Mouse (Mus musculus) heart, embryonic 15.5 days (tissue): ENCODE data around the gene Rbbp8nl. TPM values are rescaled to one million over a fixed set of nuclear protein-coding genes. Genes with fewer than 3 reads are reported as not detected.
A peak's percentile ranks its signal among the peaks of the same experiment; 100 is the strongest.

Source experiments
- ATAC-seq: fragments of 200-750 bp; cut with Nextera tagmentation; replicated peaks from 2 replicates; pipeline ENCODE4 v1.8.0; 2017; ENCODE audit warnings: low read depth, moderate TSS enrichment; ENCODE audit not compliant: insufficient number of reproducible peaks, insufficient read depth, low FRiP score
- H3K27ac ChIP-seq: fragments of 300-500 bp; sonication (generic); 2 replicates; pipeline ENCODE4 v1.5.1; 2015; ENCODE audit warnings: mild to moderate bottlenecking, inconsistent platforms
- H3K27me3 ChIP-seq: fragments of 300-500 bp; sonication (generic); 2 replicates; pipeline ENCODE4 v1.6.1; 2015; ENCODE audit warnings: inconsistent platforms
- H3K36me3 ChIP-seq: fragments of 300-500 bp; sonication (generic); 2 replicates; pipeline ENCODE4 v1.6.1; 2015; ENCODE audit warnings: mild to moderate bottlenecking, inconsistent platforms
- H3K4me1 ChIP-seq: fragments of 300-500 bp; sonication (generic); replicated peaks from 2 replicates; pipeline ENCODE4 v1.6.1; 2015; ENCODE audit warnings: inconsistent platforms
- H3K4me2 ChIP-seq: fragments of 300-500 bp; sonication (generic); 2 replicates; pipeline ENCODE4 v1.6.1; 2015; ENCODE audit warnings: inconsistent platforms, mild to moderate bottlenecking, moderate library complexity
- H3K4me3 ChIP-seq: fragments of 300-500 bp; sonication (generic); 2 replicates; pipeline ENCODE4 v1.5.1; 2015; ENCODE audit warnings: mild to moderate bottlenecking, inconsistent platforms
- H3K9ac ChIP-seq: fragments of 300-500 bp; sonication (generic); 2 replicates; pipeline ENCODE4 v1.6.1; 2015; ENCODE audit warnings: mild to moderate bottlenecking, inconsistent platforms
- H3K9me3 ChIP-seq: fragments of 300-500 bp; sonication (generic); replicated peaks from 2 replicates; pipeline ENCODE4 v1.6.1; 2016; ENCODE audit warnings: inconsistent platforms
- WGBS: fragments of 180-500 bp; shearing (Covaris S2); methylation state at CpG from one replicate; pipeline ENCODE4 v1.1.7; 2015; ENCODE audit warnings: mixed read lengths; 5-methylcytosine and 5-hydroxymethylcytosine counted together
- polyA plus RNA-seq: library from polyadenylated mRNA; unstranded; fragments of >200 nt; fragmentation: Nextera tagmentation; extraction: Ambion mirVana; gene quantifications from 2 replicates; pipeline ENCODE4 v1.2.1, GENCODE M21; 2015

The Rbbp8nl gene
- polyA plus RNA-seq, result 0.06 and 0.28 TPM in 2 replicates

- Histone ChIP-seq H3K9me3 (no peaks in the 10 kb centered on the region), H3K9ac (no peak within 1 kb of the TSS), H3K27ac (no peak within 1 kb of the TSS; the same call in 1 of the 2 replicates), H3K4me1 (peaks cover 23% of the 10 kb centered on the region), H3K27me3 (no peaks in the 10 kb centered on the region), H3K36me3 (no peaks in the 10 kb centered on the region), H3K4me2 (no peak within 1 kb of the TSS), H3K4me3 (no peak within 1 kb of the TSS)
- no peak for ATAC-seq
- 57% methylated on average over 16 of the region's 16 CpGs for WGBS
These were observed at the start of gene Rbbp8nl for GRCm38 (mm10) chr2:180289440-180290108. TSS of gene Rbbp8nl (minus strand) at chr2:180289879.

- H3K36me3 ChIP-seq, result no peaks in the 10 kb centered on the region
- 1% methylated on average over 33 of the region's 33 CpGs for WGBS
- H3K27me3 ChIP-seq, result peaks cover 12% of the 10 kb centered on the region; the same call in 1 of the 2 replicates
- no peaks in the 10 kb centered on the region for H3K9me3 ChIP-seq
- peak within 1 kb of the TSS; percentile 66 for H3K4me3 ChIP-seq
- peak within 1 kb of the TSS; percentile 75 for H3K27ac ChIP-seq
- H3K9ac ChIP-seq, result peak within 1 kb of the TSS; percentile 75
- H3K4me1 ChIP-seq, result peaks cover 67% of the 10 kb centered on the region
- peak within 1 kb of the TSS; percentile 88 for H3K4me2 ChIP-seq
- ATAC-seq, result peak; percentile 72
These were observed 44.9 kb upstream of the Rbbp8nl start, which contains the start of gene Gata5 for GRCm38 (mm10) chr2:180334551-180334986. TSS of gene Gata5 (minus strand) at chr2:180334699.

DNA sequence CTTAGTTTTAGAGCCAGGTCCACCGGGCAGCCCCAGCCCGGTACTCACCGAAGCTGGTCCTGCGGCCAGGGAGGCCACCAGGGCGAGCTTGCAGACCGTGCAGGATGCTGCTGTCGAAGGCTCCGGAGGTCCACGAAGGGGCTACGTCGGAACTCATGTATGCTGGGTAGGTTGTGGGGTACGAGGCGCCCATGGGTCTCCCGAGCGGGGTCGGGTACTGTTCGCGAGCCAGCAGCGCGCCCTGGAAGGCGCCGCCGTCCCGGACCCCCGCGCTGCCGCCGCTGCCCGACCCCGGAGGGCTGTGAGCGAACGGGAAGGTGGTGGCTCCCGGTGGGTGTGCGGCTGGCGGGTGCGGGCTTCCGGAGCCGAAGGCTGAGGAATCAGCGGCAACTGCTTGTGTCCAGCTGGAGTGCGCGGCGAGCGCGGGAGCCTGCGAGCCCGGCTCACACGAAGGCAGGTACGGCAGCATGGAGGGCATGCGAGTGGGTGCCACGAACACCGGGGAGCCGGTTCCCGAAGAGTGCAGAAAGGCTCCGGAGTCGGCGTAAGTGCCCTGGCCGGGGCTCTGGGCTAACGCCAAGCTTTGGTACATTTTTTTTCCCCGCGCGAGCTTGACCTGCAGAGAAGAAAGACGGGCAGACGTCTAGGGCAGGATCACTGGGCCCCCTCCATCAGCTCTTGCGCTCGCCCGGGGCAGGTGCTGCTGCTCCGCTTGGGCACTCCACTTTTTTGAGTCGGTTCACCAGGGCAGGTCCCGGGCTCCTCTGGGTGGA lies 44.3 kb upstream of the Rbbp8nl start:
- no peaks in the 10 kb centered on the region for H3K9me3 ChIP-seq
- H3K27ac ChIP-seq, result peak overlapping the region; percentile 75
- H3K4me1 ChIP-seq, result peaks cover 62% of the 10 kb centered on the region
- peaks cover 12% of the 10 kb centered on the region; the same call in 1 of the 2 replicates for H3K27me3 ChIP-seq
- peak overlapping the region; percentile 75 for H3K9ac ChIP-seq
- H3K4me3 ChIP-seq, result peak overlapping the region; percentile 66
- 1% methylated on average over 69 of the region's 69 CpGs for WGBS
- peak overlapping the region; percentile 88 for H3K4me2 ChIP-seq
- no peak for ATAC-seq
- H3K36me3 ChIP-seq, result no peaks in the 10 kb centered on the region

DNA sequence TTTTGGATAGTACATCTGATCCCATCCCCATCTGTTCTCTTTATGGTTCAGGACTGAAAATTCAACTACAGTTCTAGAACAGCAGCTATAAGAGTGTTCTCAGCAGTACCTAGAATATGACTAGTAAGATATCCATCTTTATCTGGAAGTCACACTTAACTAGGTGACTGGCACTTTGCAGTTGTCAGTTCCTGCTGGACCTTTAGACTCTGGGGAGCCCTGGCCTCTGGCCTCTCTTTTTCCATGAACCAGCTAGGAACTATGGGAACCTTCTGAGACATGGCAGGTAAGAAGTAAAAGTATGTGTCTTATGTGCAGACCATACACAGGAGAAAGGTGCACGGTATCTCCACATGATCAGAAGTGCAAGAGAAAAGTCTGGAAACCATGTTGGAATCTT lies 39.8 kb upstream of the Rbbp8nl start:
- no peak overlapping the region for H3K4me2 ChIP-seq

DNA sequence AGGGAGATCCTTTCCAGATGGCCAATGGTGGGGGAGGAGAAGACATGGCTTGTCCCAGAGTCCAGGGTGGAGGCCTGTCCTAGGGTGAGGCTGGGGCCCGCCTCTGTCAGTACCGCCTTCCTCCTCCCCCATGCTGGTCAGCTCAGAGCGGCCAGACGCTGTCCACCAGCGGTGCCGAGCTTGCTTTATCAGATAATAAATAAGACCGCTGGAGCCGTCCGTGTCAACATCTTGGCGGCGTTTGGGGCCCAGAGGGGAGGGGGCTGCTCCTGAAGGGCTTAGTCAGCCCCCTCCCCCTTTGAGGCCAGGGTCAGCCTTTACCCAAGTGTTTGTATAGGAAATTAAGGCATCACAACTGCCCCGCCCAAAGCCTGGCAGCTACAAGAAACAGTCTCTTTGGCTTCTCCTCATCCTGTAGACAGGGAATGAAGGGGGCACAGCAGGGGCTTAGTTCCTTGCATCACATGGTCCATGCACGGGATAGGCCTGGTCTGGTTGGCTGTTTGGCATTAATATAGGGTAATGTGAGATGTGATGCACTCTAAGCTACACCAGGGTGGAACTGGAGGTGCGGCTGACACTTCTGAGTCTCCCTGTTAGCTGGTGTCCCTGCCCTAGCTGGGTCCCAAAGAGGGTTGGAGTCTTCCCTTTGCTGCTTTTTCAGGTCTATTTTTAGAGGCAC lies 33.1 kb upstream of the Rbbp8nl start:
- Histone ChIP-seq H3K9ac (no peak overlapping the region), H3K4me3 (no peak overlapping the region)

More for the DNA sequence above, 39.8 kb upstream of the Rbbp8nl start:
- Histone ChIP-seq H3K9ac (no peak overlapping the region), H3K27me3 (peaks cover 5% of the 10 kb centered on the region; the same call in 1 of the 2 replicates), H3K4me3 (no peak overlapping the region), H3K27ac (no peak overlapping the region), H3K36me3 (peaks cover 4% of the 10 kb centered on the region), H3K4me1 (peaks cover 28% of the 10 kb centered on the region), H3K9me3 (no peaks in the 10 kb centered on the region)
- WGBS, result 93% methylated on average over 1 of the region's 1 CpGs
- ATAC-seq, result no peak

GRCm38 (mm10) chr2:180320216-180320615 lies 30.5 kb upstream of the Rbbp8nl start:
- no peaks in the 10 kb centered on the region for H3K27me3 ChIP-seq
- no peaks in the 10 kb centered on the region for H3K9me3 ChIP-seq
- ATAC-seq, result no peak
- no peak overlapping the region for H3K4me2 ChIP-seq
- H3K9ac ChIP-seq, result no peak overlapping the region
- WGBS, result 76% methylated on average over 4 of the region's 4 CpGs
- H3K4me1 ChIP-seq, result peaks cover 53% of the 10 kb centered on the region
- H3K4me3 ChIP-seq, result no peak overlapping the region
- no peaks in the 10 kb centered on the region; the same call in 1 of the 2 replicates for H3K36me3 ChIP-seq
- no peak overlapping the region for H3K27ac ChIP-seq

More for the DNA sequence above, 33.1 kb upstream of the Rbbp8nl start:
- Histone ChIP-seq H3K9me3 (no peaks in the 10 kb centered on the region), H3K4me1 (peaks cover 43% of the 10 kb centered on the region), H3K4me2 (peak overlapping the region; percentile 18; the same call in 1 of the 2 replicates), H3K27ac (peak overlapping the region; percentile 66), H3K36me3 (peaks cover 4% of the 10 kb centered on the region), H3K27me3 (no peaks in the 10 kb centered on the region)
- 12% methylated on average over 14 of the region's 14 CpGs for WGBS
- ATAC-seq, result peak; percentile 63

- WGBS, result 39% methylated on average over 7 of the region's 7 CpGs
- no peaks in the 10 kb centered on the region for H3K36me3 ChIP-seq
- no peaks in the 10 kb centered on the region for H3K27me3 ChIP-seq
- no peak overlapping the region for H3K4me2 ChIP-seq
- H3K9ac ChIP-seq, result no peak overlapping the region
- H3K9me3 ChIP-seq, result no peaks in the 10 kb centered on the region
- peaks cover 39% of the 10 kb centered on the region for H3K4me1 ChIP-seq
- H3K4me3 ChIP-seq, result no peak overlapping the region
- H3K27ac ChIP-seq, result no peak overlapping the region
- no peak for ATAC-seq
These were observed 27.9 kb upstream of the Rbbp8nl start for GRCm38 (mm10) chr2:180317591-180317990.

DNA sequence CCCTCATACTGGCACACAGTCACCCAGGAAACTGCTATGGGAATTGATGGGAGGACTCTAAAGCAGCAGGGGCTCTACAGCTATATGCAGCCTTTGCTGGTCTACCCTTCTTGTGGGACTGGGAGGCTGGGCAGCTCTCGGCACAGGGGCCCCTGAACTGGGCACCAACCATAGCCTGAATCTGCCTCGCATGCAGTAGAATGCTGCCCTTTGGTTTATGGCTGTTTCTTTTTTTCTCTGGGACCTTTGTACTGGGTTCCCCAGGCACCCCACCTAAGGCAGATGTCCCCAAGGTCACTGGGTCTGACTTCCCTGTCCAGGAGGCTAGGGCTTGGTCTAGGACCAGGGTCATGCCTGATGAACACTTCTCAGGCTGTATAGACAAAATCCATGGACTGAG lies 24.6 kb upstream of the Rbbp8nl start:
- Histone ChIP-seq H3K4me3 (no peak overlapping the region), H3K27me3 (no peaks in the 10 kb centered on the region), H3K9ac (no peak overlapping the region), H3K4me2 (no peak overlapping the region), H3K4me1 (peaks cover 34% of the 10 kb centered on the region), H3K9me3 (no peaks in the 10 kb centered on the region), H3K27ac (no peak overlapping the region), H3K36me3 (no peaks in the 10 kb centered on the region)
- no peak for ATAC-seq
- WGBS, result 81% methylated on average over 2 of the region's 2 CpGs

DNA sequence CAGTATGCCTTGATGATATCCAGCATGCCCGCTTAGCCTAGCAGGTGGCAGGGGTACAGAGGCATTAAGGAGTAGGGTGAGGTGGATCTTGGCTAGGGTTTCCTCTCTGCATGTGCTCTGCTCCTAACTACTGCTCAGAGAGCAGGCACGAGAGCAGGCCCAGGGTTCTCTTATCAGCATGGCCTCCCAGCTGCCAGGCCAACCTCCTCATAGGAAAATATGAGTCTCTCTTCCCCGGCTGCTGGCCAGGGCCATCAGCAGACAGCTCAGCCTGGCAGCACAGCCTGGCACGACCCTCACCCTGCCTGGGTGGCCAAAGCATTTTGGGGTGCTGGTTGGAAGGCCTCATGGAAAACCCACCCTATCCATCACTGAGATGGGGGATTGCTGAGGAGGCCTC lies 21.5 kb upstream of the Rbbp8nl start:
- Histone ChIP-seq H3K4me2 (no peak overlapping the region), H3K27me3 (no peaks in the 10 kb centered on the region), H3K36me3 (no peaks in the 10 kb centered on the region), H3K4me1 (peaks cover 17% of the 10 kb centered on the region), H3K9ac (no peak overlapping the region), H3K27ac (peak overlapping the region; percentile 40; the same call in 1 of the 2 replicates), H3K9me3 (no peaks in the 10 kb centered on the region), H3K4me3 (no peak overlapping the region)
- WGBS, result 27% methylated on average over 4 of the region's 4 CpGs
- peak; percentile 31; the same call in 1 of the 2 replicates for ATAC-seq

- Histone ChIP-seq H3K4me1 (peaks cover 17% of the 10 kb centered on the region), H3K27me3 (no peaks in the 10 kb centered on the region), H3K36me3 (no peaks in the 10 kb centered on the region), H3K27ac (no peak overlapping the region), H3K9me3 (no peaks in the 10 kb centered on the region), H3K4me2 (no peak overlapping the region), H3K9ac (no peak overlapping the region), H3K4me3 (no peak overlapping the region)
- ATAC-seq, result no peak
- WGBS, result 40% methylated on average over 2 of the region's 2 CpGs
These were observed 18.0 kb upstream of the Rbbp8nl start for GRCm38 (mm10) chr2:180307680-180308079.
